Mouse (Mus musculus) stomach, embryonic 16.5 days (tissue): ENCODE data around the gene Safb2. TPM values are rescaled to one million over a fixed set of nuclear protein-coding genes. Genes with fewer than 3 reads are reported as not detected.
A peak's percentile ranks its signal among the peaks of the same experiment; 100 is the strongest.

Experiments used
- ATAC-seq: fragments of 200-750 bp; cut with Nextera tagmentation; 2 replicates; pipeline ENCODE4 v1.8.0; 2017; ENCODE audit warnings: moderate number of reproducible peaks, moderate TSS enrichment; ENCODE audit not compliant: insufficient read depth, low FRiP score
- H3K27ac ChIP-seq: fragments of 300-500 bp; sonication (generic); 2 replicates; pipeline ENCODE4 v1.5.1; 2014; ENCODE audit warnings: low read length
- H3K27me3 ChIP-seq: fragments of 300-500 bp; sonication (generic); 2 replicates; pipeline ENCODE4 v1.6.1; 2014; ENCODE audit warnings: low read length, control low read depth, mixed read lengths; ENCODE audit not compliant: control insufficient read depth, insufficient read depth
- H3K36me3 ChIP-seq: fragments of 300-500 bp; sonication (generic); 2 replicates; pipeline ENCODE4 v1.6.1; 2014; ENCODE audit warnings: low read length; ENCODE audit not compliant: control insufficient read depth, insufficient read depth
- H3K4me1 ChIP-seq: fragments of 300-500 bp; sonication (generic); 2 replicates; pipeline ENCODE4 v1.6.1; 2014; ENCODE audit warnings: low read length, control low read depth, mixed read lengths; ENCODE audit not compliant: control insufficient read depth, insufficient read depth
- H3K4me2 ChIP-seq: fragments of 300-500 bp; sonication (generic); 2 replicates; pipeline ENCODE4 v1.6.1; 2014; ENCODE audit warnings: low read depth, low read length, mixed read lengths
- H3K4me3 ChIP-seq: fragments of 300-500 bp; sonication (generic); replicated peaks from 2 replicates; pipeline ENCODE4 v1.5.1; 2014; ENCODE audit warnings: mild to moderate bottlenecking, low read length
- H3K9ac ChIP-seq: fragments of 300-500 bp; sonication (generic); 2 replicates; pipeline ENCODE4 v1.6.1; 2014; ENCODE audit warnings: low read length
- H3K9me3 ChIP-seq: fragments of 300-500 bp; sonication (generic); replicated peaks from 2 replicates; pipeline ENCODE4 v1.6.1; 2016; ENCODE audit warnings: low read length, control low read depth; ENCODE audit not compliant: control insufficient read depth
- WGBS: fragments of 180-500 bp; shearing (Covaris S2); extraction: QIAGEN DNeasy Blood & Tissue Kit; methylation state at CpG from one replicate; pipeline ENCODE4 v1.1.7; 2014; 5-methylcytosine and 5-hydroxymethylcytosine counted together
- polyA plus RNA-seq: library from polyadenylated mRNA; unstranded; fragments of >200 nt; fragmentation: Nextera tagmentation; extraction: Ambion mirVana; gene quantifications from 2 replicates; pipeline ENCODE4 v1.2.1, GENCODE M21; 2015

The Safb2 gene
- polyA plus RNA-seq, 1 experiment from 2014 or later = 55.0 TPM

DNA sequence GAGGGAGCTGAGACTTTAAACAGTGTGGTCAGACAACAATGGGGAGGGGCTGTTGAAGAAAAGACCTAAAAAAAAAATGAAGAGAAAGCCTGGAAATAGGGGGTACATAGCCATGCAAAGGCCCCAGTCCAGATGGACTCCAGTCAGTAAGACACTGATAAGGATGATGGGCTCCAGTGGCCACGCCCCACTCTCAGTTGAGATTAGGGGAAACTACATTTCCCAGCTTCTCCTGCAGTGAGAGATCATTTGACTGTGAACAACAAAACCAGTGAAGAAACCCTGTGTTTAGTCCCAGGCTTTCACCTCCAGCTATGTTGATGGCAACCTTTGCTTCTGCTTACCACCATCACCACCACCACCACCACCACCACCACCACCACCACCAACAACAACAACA lies 38.4 kb downstream of the Safb2 start:
- H3K27me3 ChIP-seq = no peaks in the 10 kb centered on the region
- H3K4me2 ChIP-seq = no peak overlapping the region
- no peaks in the 10 kb centered on the region for H3K36me3 ChIP-seq
- H3K27ac ChIP-seq = no peak overlapping the region
- H3K9ac ChIP-seq = no peak overlapping the region
- no peak overlapping the region for H3K4me3 ChIP-seq
- no peak for ATAC-seq
- H3K9me3 ChIP-seq = no peaks in the 10 kb centered on the region
- peaks cover 2% of the 10 kb centered on the region; the same call in 1 of the 2 replicates for H3K4me1 ChIP-seq
- 74% methylated on average over 1 of the region's 1 CpGs for WGBS

DNA sequence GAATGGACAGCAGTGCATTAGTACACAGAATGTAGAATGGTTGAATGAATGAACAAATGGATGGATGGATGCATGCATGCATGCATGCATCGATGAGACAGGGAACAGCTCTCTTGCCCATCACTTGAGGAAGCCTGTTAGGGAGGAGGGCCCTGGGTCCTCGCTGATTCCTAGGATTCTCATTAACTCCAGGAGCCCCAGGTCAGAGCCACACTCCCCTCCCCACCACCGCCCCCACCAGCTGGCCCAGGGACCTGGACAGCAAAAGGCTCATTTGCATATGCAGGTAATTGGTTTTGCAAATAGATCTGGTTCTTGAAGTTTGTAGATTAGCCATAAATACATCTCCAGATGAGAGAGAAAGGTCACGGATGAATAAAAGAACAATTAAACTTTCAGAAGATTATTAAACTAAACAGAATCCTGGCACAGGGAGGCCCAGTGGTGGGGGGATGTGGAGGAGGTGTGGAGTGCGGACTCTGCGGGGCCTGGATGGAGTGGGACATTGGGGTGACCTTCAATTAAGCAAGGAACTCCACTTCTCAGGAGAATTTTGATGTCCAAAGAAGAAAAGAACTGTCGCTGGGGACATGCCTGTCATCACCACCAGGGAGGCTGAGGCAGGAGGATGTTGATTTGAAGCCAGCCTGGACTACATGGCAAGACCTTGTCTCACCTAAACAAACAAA lies 39.5 kb downstream of the Safb2 start:
- Histone ChIP-seq H3K27ac (no peak overlapping the region), H3K27me3 (no peaks in the 10 kb centered on the region), H3K4me2 (no peak overlapping the region), H3K4me1 (no peaks in the 10 kb centered on the region; the same call in 1 of the 2 replicates), H3K4me3 (no peak overlapping the region), H3K9me3 (no peaks in the 10 kb centered on the region), H3K9ac (no peak overlapping the region), H3K36me3 (no peaks in the 10 kb centered on the region)
- WGBS = 73% methylated on average over 7 of the region's 7 CpGs
- ATAC-seq = no peak

DNA sequence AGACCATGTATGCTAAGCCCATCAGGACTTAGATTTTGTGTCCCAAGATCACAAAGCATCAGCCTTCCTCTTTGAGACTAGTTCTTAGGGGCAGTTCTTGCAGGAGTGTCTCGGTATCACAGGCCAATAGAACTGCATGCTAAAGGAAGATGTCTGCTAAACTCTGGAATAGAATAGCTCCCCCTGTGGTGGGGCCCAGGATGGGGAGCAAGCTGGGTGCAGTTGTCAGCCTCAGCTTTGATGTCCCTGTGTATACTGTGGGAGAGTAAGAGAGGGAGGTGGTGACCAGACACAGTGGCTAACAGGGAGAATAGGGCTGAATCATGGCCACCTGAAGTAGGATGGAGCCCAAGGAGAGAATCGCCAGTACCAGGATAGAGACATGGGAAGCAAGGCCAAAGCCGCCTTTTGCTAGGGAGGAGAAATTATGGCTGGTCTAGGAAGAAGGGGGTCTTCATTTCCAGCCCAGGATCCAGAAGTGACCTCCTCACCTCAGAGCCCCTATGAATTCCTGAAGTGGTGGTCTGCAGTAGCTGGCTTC lies 40.6 kb downstream of the Safb2 start:
- Histone ChIP-seq H3K4me2 (no peak overlapping the region), H3K9me3 (no peaks in the 10 kb centered on the region), H3K27ac (no peak overlapping the region), H3K4me1 (no peaks in the 10 kb centered on the region; the same call in 1 of the 2 replicates), H3K4me3 (no peak overlapping the region), H3K36me3 (no peaks in the 10 kb centered on the region), H3K9ac (no peak overlapping the region), H3K27me3 (no peaks in the 10 kb centered on the region)
- ATAC-seq = no peak
- WGBS = 85% methylated on average over 3 of the region's 3 CpGs

DNA sequence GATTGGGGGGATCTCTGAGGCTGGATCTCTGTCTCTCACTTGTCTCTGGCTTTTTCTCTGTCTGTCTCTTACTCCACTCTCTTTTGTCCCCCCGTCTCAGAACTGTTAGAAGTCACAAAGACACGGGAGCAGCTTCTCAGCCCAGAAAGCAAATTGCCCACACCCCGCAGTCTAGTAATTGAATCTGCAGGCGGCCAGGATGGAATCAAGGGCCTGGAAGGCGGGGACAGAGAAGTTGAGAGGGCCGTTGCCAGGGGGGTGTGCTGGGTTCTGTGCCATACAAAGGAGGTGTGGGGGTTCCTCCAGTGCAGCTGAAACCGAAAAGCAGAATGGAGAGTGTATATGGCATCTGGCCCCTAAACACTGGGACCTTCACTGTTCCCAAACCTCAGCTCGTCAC lies 41.6 kb downstream of the Safb2 start:
- WGBS = 54% methylated on average over 8 of the region's 8 CpGs
- Histone ChIP-seq H3K27me3 (no peaks in the 10 kb centered on the region), H3K4me1 (no peaks in the 10 kb centered on the region; the same call in 1 of the 2 replicates), H3K4me2 (no peak overlapping the region), H3K36me3 (no peaks in the 10 kb centered on the region), H3K9me3 (no peaks in the 10 kb centered on the region), H3K27ac (no peak overlapping the region), H3K9ac (no peak overlapping the region), H3K4me3 (no peak overlapping the region)
- no peak for ATAC-seq

DNA sequence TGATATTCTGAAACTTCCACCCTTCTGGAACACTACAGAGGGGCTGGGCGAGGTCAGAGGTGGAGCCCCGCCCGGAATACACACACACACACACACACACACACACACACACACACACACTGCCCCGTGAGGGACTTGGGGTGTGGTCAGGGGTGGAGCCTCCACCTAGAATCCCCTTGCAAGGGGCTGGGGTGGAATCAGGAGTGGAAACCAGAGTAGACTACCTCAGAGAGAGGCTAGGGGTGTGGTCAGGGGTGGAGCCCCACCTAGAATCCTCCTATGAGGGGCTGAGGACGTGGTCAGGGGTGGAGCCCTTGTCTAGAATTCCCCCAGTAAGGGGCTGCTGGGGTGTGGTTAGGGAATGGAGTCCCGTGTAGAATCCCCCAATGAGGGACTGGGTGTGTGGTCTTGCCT lies 43.8 kb downstream of the Safb2 start:
- peak; percentile 67 for ATAC-seq

DNA sequence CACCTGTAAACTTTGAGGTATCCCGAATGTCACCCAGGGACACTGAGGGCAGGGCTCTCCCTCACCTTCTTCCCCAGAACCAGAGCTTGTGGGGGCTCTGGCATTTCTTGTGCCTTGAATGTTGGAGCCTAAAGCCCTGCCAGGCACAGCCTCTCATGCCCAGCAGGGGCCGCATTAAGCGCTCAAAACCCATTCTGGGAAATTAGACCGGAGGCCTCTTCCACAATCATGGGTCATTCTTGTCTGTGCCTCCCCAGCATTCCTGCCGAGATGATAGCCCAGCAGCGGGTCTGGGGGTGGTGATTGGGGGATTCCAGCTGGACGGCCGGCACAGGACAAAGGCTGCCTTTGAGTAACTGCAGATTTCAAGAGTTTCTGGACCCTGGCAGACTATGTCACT lies 46.5 kb downstream of the Safb2 start:
- WGBS = 50% methylated on average over 8 of the region's 8 CpGs
- H3K9ac ChIP-seq = no peak overlapping the region

More for the DNA sequence above, 43.8 kb downstream of the Safb2 start:
- no peak overlapping the region for H3K27ac ChIP-seq
- H3K27me3 ChIP-seq = no peaks in the 10 kb centered on the region
- no peaks in the 10 kb centered on the region for H3K4me1 ChIP-seq
- no peaks in the 10 kb centered on the region for H3K9me3 ChIP-seq
- H3K9ac ChIP-seq = no peak overlapping the region
- no peak overlapping the region for H3K4me3 ChIP-seq
- H3K36me3 ChIP-seq = no peaks in the 10 kb centered on the region
- WGBS = 20% methylated on average over 6 of the region's 6 CpGs
- no peak overlapping the region for H3K4me2 ChIP-seq

DNA sequence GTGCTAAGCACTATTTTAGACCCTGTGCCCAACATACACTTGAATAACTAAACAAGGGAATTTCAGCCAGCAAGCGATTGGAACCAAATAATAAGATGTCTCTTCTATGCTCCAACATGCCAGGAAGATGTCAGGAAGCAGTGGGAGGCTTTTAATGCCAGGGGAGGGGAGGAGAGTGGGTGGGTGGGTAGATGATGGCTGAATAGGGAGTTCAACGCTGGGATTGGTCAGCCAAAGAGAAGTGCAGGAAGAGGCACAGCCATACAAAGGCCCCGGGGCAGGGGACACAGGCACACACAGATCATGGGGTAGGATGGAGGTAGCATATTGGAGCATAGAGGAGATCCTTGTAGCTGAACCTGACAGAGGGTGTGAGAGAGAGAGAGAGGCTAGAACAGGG lies 47.5 kb downstream of the Safb2 start:
- H3K4me3 ChIP-seq = no peak overlapping the region
- 74% methylated on average over 3 of the region's 3 CpGs for WGBS
- no peaks in the 10 kb centered on the region for H3K4me1 ChIP-seq
- H3K27ac ChIP-seq = no peak overlapping the region
- H3K36me3 ChIP-seq = no peaks in the 10 kb centered on the region
- H3K27me3 ChIP-seq = no peaks in the 10 kb centered on the region
- no peak overlapping the region for H3K9ac ChIP-seq
- no peaks in the 10 kb centered on the region for H3K9me3 ChIP-seq
- ATAC-seq = no peak
- no peak overlapping the region for H3K4me2 ChIP-seq

More for the DNA sequence above, 46.5 kb downstream of the Safb2 start:
- no peaks in the 10 kb centered on the region for H3K27me3 ChIP-seq
- no peak overlapping the region for H3K4me3 ChIP-seq
- H3K4me1 ChIP-seq = no peaks in the 10 kb centered on the region
- H3K27ac ChIP-seq = no peak overlapping the region
- ATAC-seq = no peak
- H3K36me3 ChIP-seq = no peaks in the 10 kb centered on the region
- no peaks in the 10 kb centered on the region for H3K9me3 ChIP-seq
- H3K4me2 ChIP-seq = no peak overlapping the region

DNA sequence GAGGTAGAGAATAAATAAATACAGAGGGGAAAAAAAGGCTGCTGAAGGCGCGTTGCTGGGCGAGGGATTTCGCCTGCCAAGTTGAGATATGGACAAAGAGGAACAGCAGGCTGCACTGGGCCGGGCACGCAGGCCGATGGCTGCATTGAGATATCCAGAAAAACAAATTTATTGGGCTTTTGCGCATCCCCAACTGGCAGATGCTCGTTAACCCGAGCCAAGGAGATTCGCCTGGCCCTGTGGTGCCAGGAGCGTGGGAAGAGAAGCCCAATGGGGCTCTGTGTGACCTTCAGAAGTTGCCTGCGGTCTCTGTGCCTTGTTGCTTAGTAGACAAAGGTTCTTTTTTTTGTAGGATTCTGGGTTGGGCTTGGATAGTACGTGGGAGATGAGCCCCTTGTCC lies 48.2 kb downstream of the Safb2 start:
- WGBS = 59% methylated on average over 14 of the region's 14 CpGs
- Histone ChIP-seq H3K9ac (no peak overlapping the region), H3K27me3 (no peaks in the 10 kb centered on the region)

DNA sequence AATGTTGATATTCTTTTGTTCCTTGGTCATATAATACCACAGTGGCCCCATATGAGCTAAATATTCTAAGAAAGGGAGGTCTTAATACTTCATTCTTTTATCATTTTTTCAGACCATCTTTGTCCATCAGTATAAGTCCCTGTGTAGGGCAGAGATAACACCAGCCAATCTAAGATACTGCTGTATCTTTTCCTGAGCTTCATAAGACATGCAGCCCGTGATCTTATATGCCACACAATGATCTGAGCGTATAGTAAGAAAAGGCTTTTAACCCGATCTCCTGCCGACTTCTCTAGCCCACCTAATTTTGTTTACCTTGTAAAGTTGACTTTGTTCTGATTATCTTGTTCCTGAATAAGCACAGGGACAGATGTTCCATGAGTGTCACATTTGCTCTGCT lies 59.4 kb downstream of the Safb2 start:
- Histone ChIP-seq H3K9ac (no peak overlapping the region), H3K27me3 (no peaks in the 10 kb centered on the region), H3K4me3 (no peak overlapping the region), H3K4me1 (no peaks in the 10 kb centered on the region), H3K36me3 (no peaks in the 10 kb centered on the region), H3K9me3 (no peaks in the 10 kb centered on the region), H3K4me2 (no peak overlapping the region), H3K27ac (no peak overlapping the region)
- ATAC-seq = no peak
- WGBS = 66% methylated on average over 4 of the region's 4 CpGs

More for the DNA sequence above, 48.2 kb downstream of the Safb2 start:
- no peak for ATAC-seq
- H3K27ac ChIP-seq = no peak overlapping the region
- no peak overlapping the region for H3K4me2 ChIP-seq
- H3K4me3 ChIP-seq = no peak overlapping the region
- no peaks in the 10 kb centered on the region for H3K36me3 ChIP-seq
- H3K9me3 ChIP-seq = no peaks in the 10 kb centered on the region
- no peaks in the 10 kb centered on the region for H3K4me1 ChIP-seq
